ENCODE assay signal across 16 mouse cellular contexts in the genomic region with DNA sequence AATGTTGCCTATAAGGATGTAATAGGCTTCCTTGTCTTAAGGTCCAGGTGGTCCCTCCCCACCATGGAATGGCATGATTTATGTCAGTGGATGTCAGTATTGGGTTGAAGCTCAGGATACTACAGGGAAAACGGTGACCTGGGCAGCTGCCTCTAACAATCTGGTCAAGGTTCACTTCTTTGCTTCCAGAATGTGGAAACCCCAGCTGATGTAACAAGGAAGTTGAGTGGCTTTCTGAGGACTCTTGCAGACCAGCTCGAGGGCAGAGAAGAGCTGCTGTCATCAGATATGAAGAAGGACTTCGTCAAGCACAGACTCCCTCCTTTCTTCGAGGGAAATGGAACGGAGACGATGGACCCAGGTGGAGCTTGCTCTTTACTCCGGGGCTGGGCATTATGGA. TPM values are rescaled to one million over a fixed set of nuclear protein-coding genes. Genes with fewer than 3 reads are reported as not detected.
DNase-seq lines count a peak whose midpoint lies in the region; ATAC-seq lines count a peak whose summit lies in the region.
"Had no signal": no experiment of that assay in that cellular context is flagged by ENCODE, and none has a peak within 500 bp of the region (broad histone marks: within the 10 kb centered on the region; RNA-seq: fewer than 3 reads in every experiment).

No protein-coding gene starts in this region.

- peak; percentile 15 to 41 for DNase-seq in kidney, adult 8-10 months
- DNase-seq in kidney, adult 18-20 months = no peak
- peak; percentile 62 for DNase-seq in adipocyte (ENCODE audit: low spot score)
- DNase-seq in fat pad, adult 2 months (ENCODE audit: extremely low read depth, low read depth, low spot score) = peak; percentile 62
- peak; percentile 14 to 42 for DNase-seq in kidney, postnatal 25 days
- no peak for DNase-seq in urinary bladder, postnatal 10 days (ENCODE audit: low spot score)
- DNase-seq: adrenal gland, postnatal 10 days; cerebellum, adult 9-11 months; heart, postnatal 14 days; layer of hippocampus, adult 9-11 months; left cerebral cortex, postnatal 4 days; liver; right cerebral cortex, postnatal 14 days; spleen, adult 18-20 months had no signal

- no peak for ATAC-seq in erythroblast, adult 5-6 weeks (replicated peaks; ENCODE audit: low FRiP score, poor library complexity, severe bottlenecking)
- ATAC-seq: midbrain, embryonic 15.5 days had no signal

RNA-seq across cellular contexts. Expression of gene Riox2, which starts 15.7 kb away (rescaled TPM):
- total RNA-seq in erythroblast, adult 5-6 weeks (2015; ENCODE audit: low replicate concordance) = 2.5 and 10.2 TPM in 2 replicates
- 8.6 and 12.8 TPM in 2 replicates for total RNA-seq in erythroblast, adult 5-6 weeks (2017; ENCODE audit: low replicate concordance)

Comparison
In these comparisons a context has a peak if more than half of its experiments do, and no peak if none do; other contexts are left out.
1. DNase-seq: peak in kidney, adult 8-10 months (2 of 2), adipocyte (single experiment), fat pad, adult 2 months (single experiment) and kidney, postnatal 25 days (2 of 2); none in kidney, adult 18-20 months (single experiment) and urinary bladder, postnatal 10 days (single experiment).